Mouse (Mus musculus): ENCODE measurements around the gene Tnfrsf14. TPM values are rescaled to one million over a fixed set of nuclear protein-coding genes. Genes with fewer than 3 reads are reported as not detected.
A peak's percentile ranks its signal among the peaks of the same experiment; 100 is the strongest.

Tnfrsf14 gene
- polyA plus RNA-seq, 1 experiment = 12.5 TPM

GRCm38 (mm10) chr4:154941831-154942230, 13.5 kb upstream of the Tnfrsf14 start:
- no peaks in the 10 kb centered on the region for H3K36me3 ChIP-seq (ENCODE audit: control insufficient read depth)
- TF ChIP-seq TAL1 (IDR thresholded peaks at IDR 0.05; ENCODE audit: low read length) (no peak), GATA1 (IDR thresholded peaks at IDR 0.05; ENCODE audit: low read length) (no peak)
- H3K27me3 ChIP-seq (ENCODE audit: control insufficient read depth) = peaks cover 42% of the 10 kb centered on the region
- no peak overlapping the region for H3K4me3 ChIP-seq (replicated peaks)
- peaks cover 55% of the 10 kb centered on the region for H3K4me1 ChIP-seq (ENCODE audit: control insufficient read depth)
- no peaks in the 10 kb centered on the region; the same call in 1 of the 2 replicates for H3K9me3 ChIP-seq (ENCODE audit: control insufficient read depth, low read length)

DNA sequence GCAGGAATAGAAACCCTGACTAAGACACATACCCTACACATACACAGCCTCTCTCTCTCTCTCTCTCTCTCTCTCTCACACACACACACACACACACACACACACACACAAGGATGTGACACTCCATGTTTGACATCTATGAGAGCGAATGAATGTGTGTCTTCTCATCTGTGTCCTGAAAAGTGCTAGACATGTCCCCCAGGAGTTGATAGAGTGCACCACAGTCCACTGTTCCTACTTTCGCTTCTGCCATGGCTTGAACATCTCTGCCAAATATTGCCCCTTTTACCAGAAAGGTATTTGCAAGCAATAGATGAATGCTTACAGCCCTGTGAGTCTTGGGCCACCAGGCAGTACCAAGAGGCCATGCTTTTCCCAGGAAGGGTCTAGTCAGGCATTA, 11.8 kb upstream of the Tnfrsf14 start:
- no peak overlapping the region for H3K4me3 ChIP-seq (replicated peaks)

GRCm38 (mm10) chr4:154937746-154938145, 9.4 kb upstream of the Tnfrsf14 start:
- TF ChIP-seq GATA1 (IDR thresholded peaks at IDR 0.05; ENCODE audit: low read length) = no peak
- TF ChIP-seq TAL1 (IDR thresholded peaks at IDR 0.05; ENCODE audit: low read length) = no peak
- Histone ChIP-seq H3K4me3 (replicated peaks) (no peak overlapping the region), H3K36me3 (ENCODE audit: control insufficient read depth) (no peaks in the 10 kb centered on the region; the same call in 1 of the 2 replicates), H3K9me3 (ENCODE audit: control insufficient read depth, low read length) (no peaks in the 10 kb centered on the region; the same call in 1 of the 2 replicates), H3K4me1 (ENCODE audit: control insufficient read depth) (peaks cover 54% of the 10 kb centered on the region), H3K27me3 (ENCODE audit: control insufficient read depth) (peaks cover 20% of the 10 kb centered on the region)

More for the DNA sequence above, 11.8 kb upstream of the Tnfrsf14 start:
- TF ChIP-seq GATA1 (IDR thresholded peaks at IDR 0.05; ENCODE audit: low read length) (no peak), TAL1 (IDR thresholded peaks at IDR 0.05; ENCODE audit: low read length) (no peak)
- Histone ChIP-seq H3K9me3 (ENCODE audit: control insufficient read depth, low read length) (no peaks in the 10 kb centered on the region; the same call in 1 of the 2 replicates), H3K36me3 (ENCODE audit: control insufficient read depth) (no peaks in the 10 kb centered on the region), H3K27me3 (ENCODE audit: control insufficient read depth) (peaks cover 26% of the 10 kb centered on the region), H3K4me1 (ENCODE audit: control insufficient read depth) (peaks cover 54% of the 10 kb centered on the region)

DNA sequence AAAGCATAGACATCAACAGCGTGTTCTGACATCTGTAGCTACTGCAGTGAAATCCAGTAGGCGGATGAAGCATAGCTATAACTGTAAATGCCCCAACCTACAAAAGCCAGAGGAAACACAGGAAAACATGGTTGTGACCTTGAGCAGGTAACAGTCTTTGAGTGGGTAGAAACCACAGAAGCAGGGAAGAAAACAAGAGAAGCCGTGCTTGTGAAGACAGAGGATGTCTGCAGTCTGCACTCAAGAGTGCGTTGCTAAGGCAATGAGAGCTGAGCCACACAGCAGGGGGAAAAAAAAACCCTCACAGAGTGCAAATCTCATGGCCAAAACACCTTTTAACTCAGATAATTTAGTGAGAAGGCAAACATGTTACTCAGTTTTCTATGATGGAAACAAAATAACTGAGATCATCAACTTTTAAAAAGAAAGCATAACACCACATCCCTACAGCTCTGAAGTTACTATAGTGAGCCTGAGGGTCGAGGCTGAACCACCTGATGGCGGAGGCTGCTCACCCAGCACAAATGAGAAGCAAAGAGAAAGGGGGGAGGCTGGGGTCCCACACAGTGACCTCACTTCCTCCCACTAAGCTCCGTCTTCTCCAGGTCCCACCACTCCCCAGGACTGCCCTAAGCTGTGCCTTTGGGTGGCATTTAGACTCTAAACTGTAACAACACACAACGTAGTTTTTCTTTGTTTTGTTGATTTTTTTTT, 8.3 kb upstream of the Tnfrsf14 start:
- Histone ChIP-seq H3K4me3 (replicated peaks) (no peak overlapping the region), H3K27me3 (ENCODE audit: control insufficient read depth) (peaks cover 18% of the 10 kb centered on the region)
- TF ChIP-seq TAL1 (IDR thresholded peaks at IDR 0.05; ENCODE audit: low read length) (no peak), GATA1 (IDR thresholded peaks at IDR 0.05; ENCODE audit: low read length) (no peak)

DNA sequence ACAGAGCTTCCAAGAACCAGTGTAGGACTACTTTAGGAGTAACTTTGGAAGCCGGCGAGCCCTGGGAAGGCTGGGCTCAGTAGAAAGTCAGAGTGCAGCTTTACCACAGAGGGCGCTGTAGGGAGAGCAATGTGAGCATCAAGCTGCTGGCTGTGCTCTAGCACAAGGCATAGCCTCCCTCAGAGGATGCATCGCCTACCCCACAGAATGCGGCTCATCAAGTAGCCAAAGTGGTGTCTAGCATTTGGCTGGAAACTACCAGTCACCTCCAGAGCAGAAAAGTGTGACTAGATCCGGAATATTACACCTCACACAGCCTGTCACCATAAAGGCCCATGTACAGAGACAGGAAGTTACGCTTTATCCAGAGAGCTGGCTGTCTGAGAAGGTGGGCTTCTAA, 7.4 kb upstream of the Tnfrsf14 start:
- TF ChIP-seq TAL1 (IDR thresholded peaks at IDR 0.05; ENCODE audit: low read length) (no peak), GATA1 (IDR thresholded peaks at IDR 0.05; ENCODE audit: low read length) (no peak)
- no peaks in the 10 kb centered on the region for H3K9me3 ChIP-seq (ENCODE audit: control insufficient read depth, low read length)
- H3K4me3 ChIP-seq (replicated peaks) = no peak overlapping the region
- H3K36me3 ChIP-seq (ENCODE audit: control insufficient read depth) = no peaks in the 10 kb centered on the region; the same call in 1 of the 2 replicates
- H3K27me3 ChIP-seq (ENCODE audit: control insufficient read depth) = peaks cover 17% of the 10 kb centered on the region
- peaks cover 46% of the 10 kb centered on the region for H3K4me1 ChIP-seq (ENCODE audit: control insufficient read depth)

More for the DNA sequence above, 8.3 kb upstream of the Tnfrsf14 start:
- Histone ChIP-seq H3K9me3 (ENCODE audit: control insufficient read depth, low read length) (no peaks in the 10 kb centered on the region; the same call in 1 of the 2 replicates), H3K36me3 (ENCODE audit: control insufficient read depth) (no peaks in the 10 kb centered on the region; the same call in 1 of the 2 replicates), H3K4me1 (ENCODE audit: control insufficient read depth) (peaks cover 54% of the 10 kb centered on the region)

DNA sequence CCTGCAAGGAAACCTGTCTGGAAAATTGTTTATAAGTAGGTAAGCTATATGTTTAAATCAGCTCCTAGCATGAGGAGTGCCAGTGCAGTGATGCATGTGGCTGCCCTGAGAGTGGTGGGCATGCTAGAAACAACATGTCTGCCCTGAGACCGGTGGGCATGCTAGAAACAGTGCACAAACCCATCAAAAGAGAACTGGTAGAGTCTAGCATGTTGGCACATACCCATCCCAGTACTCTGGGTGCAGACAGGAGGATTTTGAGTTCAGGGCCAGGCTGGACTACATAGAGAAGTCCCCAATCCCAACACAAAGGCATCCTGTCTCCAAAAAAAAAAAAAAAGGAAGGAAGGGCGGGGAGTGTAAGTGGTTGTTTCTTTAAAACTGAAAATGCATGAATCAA, 6.4 kb upstream of the Tnfrsf14 start:
- Histone ChIP-seq H3K27me3 (ENCODE audit: control insufficient read depth) (peaks cover 14% of the 10 kb centered on the region), H3K9me3 (ENCODE audit: control insufficient read depth, low read length) (no peaks in the 10 kb centered on the region), H3K4me1 (ENCODE audit: control insufficient read depth) (peaks cover 49% of the 10 kb centered on the region), H3K4me3 (replicated peaks) (no peak overlapping the region), H3K36me3 (ENCODE audit: control insufficient read depth) (no peaks in the 10 kb centered on the region; the same call in 1 of the 2 replicates)
- TF ChIP-seq TAL1 (IDR thresholded peaks at IDR 0.05; ENCODE audit: low read length) (no peak), GATA1 (IDR thresholded peaks at IDR 0.05; ENCODE audit: low read length) (no peak)

- Histone ChIP-seq H3K4me3 (replicated peaks) (no peak overlapping the region), H3K36me3 (ENCODE audit: control insufficient read depth) (no peaks in the 10 kb centered on the region; the same call in 1 of the 2 replicates), H3K27me3 (ENCODE audit: control insufficient read depth) (peaks cover 7% of the 10 kb centered on the region), H3K9me3 (ENCODE audit: control insufficient read depth, low read length) (no peaks in the 10 kb centered on the region), H3K4me1 (ENCODE audit: control insufficient read depth) (peaks cover 58% of the 10 kb centered on the region)
- TF ChIP-seq GATA1 (IDR thresholded peaks at IDR 0.05; ENCODE audit: low read length) (no peak), TAL1 (IDR thresholded peaks at IDR 0.05; ENCODE audit: low read length) (no peak)
Observed at GRCm38 (mm10) chr4:154933306-154933907, 5.0 kb upstream of the Tnfrsf14 start.

- Histone ChIP-seq H3K36me3 (ENCODE audit: control insufficient read depth) (peaks cover 40% of the 10 kb centered on the region), H3K4me3 (replicated peaks) (peak overlapping the region; percentile 82), H3K27me3 (ENCODE audit: control insufficient read depth) (no peaks in the 10 kb centered on the region; the same call in 1 of the 2 replicates), H3K4me1 (ENCODE audit: control insufficient read depth) (peaks cover 74% of the 10 kb centered on the region), H3K9me3 (ENCODE audit: control insufficient read depth, low read length) (peaks cover 7% of the 10 kb centered on the region)
- TF ChIP-seq TAL1 (IDR thresholded peaks at IDR 0.05; ENCODE audit: low read length) (no peak), GATA1 (IDR thresholded peaks at IDR 0.05; ENCODE audit: low read length) (no peak)
Observed at GRCm38 (mm10) chr4:154929088-154929660, 811 bp upstream of the Tnfrsf14 start.

DNA sequence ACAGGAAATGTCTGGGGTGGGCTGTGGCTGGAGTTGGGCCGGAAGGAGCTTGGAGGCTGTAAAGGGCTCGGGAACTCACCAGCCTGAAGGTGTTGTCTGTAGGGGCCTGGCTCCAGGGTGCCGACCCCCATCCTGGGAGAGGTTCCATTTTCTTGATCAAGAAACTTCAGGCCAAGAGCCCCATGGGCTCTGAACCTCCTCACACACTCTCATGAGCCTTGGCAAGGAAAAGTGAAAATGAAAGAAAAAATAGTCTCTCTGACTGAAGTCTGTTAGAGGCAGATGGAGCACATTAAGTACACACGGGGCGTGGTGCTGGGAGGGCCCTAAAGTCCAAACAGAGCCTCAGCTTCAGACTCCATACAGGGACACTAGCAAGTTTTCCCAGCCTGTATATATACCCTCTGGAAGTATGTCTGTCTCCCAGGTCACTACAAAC, 445 bp downstream of the Tnfrsf14 start:
- TF ChIP-seq GATA1 (IDR thresholded peaks at IDR 0.05; ENCODE audit: low read length) = no peak
- no peak for TF ChIP-seq TAL1 (IDR thresholded peaks at IDR 0.05; ENCODE audit: low read length)
- Histone ChIP-seq H3K27me3 (ENCODE audit: control insufficient read depth) (no peaks in the 10 kb centered on the region; the same call in 1 of the 2 replicates), H3K36me3 (ENCODE audit: control insufficient read depth) (peaks cover 52% of the 10 kb centered on the region), H3K9me3 (ENCODE audit: control insufficient read depth, low read length) (peaks cover 8% of the 10 kb centered on the region), H3K4me1 (ENCODE audit: control insufficient read depth) (peaks cover 75% of the 10 kb centered on the region), H3K4me3 (replicated peaks) (peak overlapping the region; percentile 82)
